Mouse (Mus musculus) liver, embryonic 14.5 days (tissue): ENCODE results near the gene Nabp2.

Source experiments
- CTCF ChIP-seq: IDR thresholded peaks from 2 replicates; pipeline ENCODE4 v1.5.1; 2016; ENCODE audit warnings: antibody characterized with exemption, low read depth, control low read depth
- EP300 ChIP-seq: IDR thresholded peaks from 2 replicates; pipeline ENCODE4 v1.6.1; 2016; ENCODE audit warnings: antibody characterized with exemption, low read depth

DNA sequence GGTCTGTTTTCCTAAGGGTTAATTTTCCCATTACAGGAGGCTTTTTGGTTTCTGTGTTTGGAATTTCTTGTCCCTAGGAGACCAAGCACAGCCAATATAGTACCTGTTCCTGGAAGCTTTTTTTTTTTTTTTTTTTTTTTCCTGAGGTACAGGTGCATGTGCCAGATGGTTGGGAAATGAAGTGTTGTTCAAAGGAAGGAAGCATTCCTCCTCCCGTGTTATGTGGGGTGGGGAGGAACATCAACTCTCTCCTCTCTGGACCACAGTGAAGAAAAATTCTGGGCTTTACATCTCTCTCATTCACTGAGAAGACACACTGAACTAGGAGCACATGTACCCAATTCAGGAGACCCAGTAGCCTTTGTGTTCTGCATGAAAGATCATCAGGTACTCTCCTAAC is 1.8 kb upstream of the Nabp2 start:
- TF ChIP-seq CTCF, result no peak
- no peak for TF ChIP-seq EP300
